Mouse (Mus musculus) stomach, postnatal 0 days (tissue): ENCODE results near the gene Serpina12. TPM values are rescaled to one million over a fixed set of nuclear protein-coding genes. Genes with fewer than 3 reads are reported as not detected.

Source experiments
- ATAC-seq: fragments of 200-750 bp; cut with Nextera tagmentation; 2 replicates; pipeline ENCODE4 v1.8.0; 2017; ENCODE audit not compliant: low FRiP score, low TSS enrichment
- DNase-seq: peaks from one replicate; pipeline ENCODE4 v3.0.0-alpha.2; 2016; ENCODE audit warnings: low spot score
- H3K27ac ChIP-seq: fragments of 300-500 bp; sonication (generic); replicated peaks from 2 replicates; pipeline ENCODE4 v1.5.1; 2014; ENCODE audit warnings: mild to moderate bottlenecking, control low read depth
- H3K27me3 ChIP-seq: fragments of 300-500 bp; sonication (generic); 2 replicates; pipeline ENCODE4 v1.6.1; 2014; ENCODE audit warnings: low read length; ENCODE audit not compliant: control insufficient read depth, insufficient read depth
- H3K36me3 ChIP-seq: fragments of 300-500 bp; sonication (generic); 2 replicates; pipeline ENCODE4 v1.6.1; 2014; ENCODE audit warnings: low read length, mixed read lengths; ENCODE audit not compliant: control insufficient read depth, insufficient read depth
- H3K4me1 ChIP-seq: fragments of 300-500 bp; sonication (generic); replicated peaks from 2 replicates; pipeline ENCODE4 v1.6.1; 2014; ENCODE audit warnings: antibody characterized with exemption; ENCODE audit not compliant: control insufficient read depth, insufficient read depth
- H3K4me2 ChIP-seq: fragments of 300-500 bp; sonication (generic); replicated peaks from 2 replicates; pipeline ENCODE4 v1.6.1; 2014; ENCODE audit warnings: low read depth, mild to moderate bottlenecking, control low read depth, moderate library complexity
- H3K4me3 ChIP-seq: fragments of 300-500 bp; sonication (generic); 2 replicates; pipeline ENCODE4 v1.5.1; 2014; ENCODE audit warnings: low read depth, low read length, control low read depth
- H3K9ac ChIP-seq: fragments of 300-500 bp; sonication (generic); 2 replicates; pipeline ENCODE4 v1.6.1; 2014; ENCODE audit warnings: mild to moderate bottlenecking, low read length, control low read depth, mixed read lengths
- H3K9me3 ChIP-seq: fragments of 300-500 bp; sonication (generic); 2 replicates; pipeline ENCODE4 v1.6.1; 2016; ENCODE audit warnings: low read length; ENCODE audit not compliant: control insufficient read depth
- CTCF ChIP-seq: IDR thresholded peaks from 2 replicates; pipeline ENCODE4 v1.5.1; 2016; ENCODE audit warnings: antibody characterized with exemption, low read depth, mild to moderate bottlenecking, moderate library complexity
- EP300 ChIP-seq: optimal IDR thresholded peaks from 2 replicates; pipeline ENCODE3; 2016; ENCODE audit warnings: antibody characterized with exemption
- WGBS: fragments of 180-500 bp; shearing (Covaris S2); extraction: QIAGEN DNeasy Blood & Tissue Kit; methylation state at CpG from one replicate; pipeline ENCODE4 v1.1.7; 2014; 5-methylcytosine and 5-hydroxymethylcytosine counted together
- polyA plus RNA-seq: library from polyadenylated mRNA; unstranded; fragments of >200 nt; fragmentation: Nextera tagmentation; extraction: Ambion mirVana; gene quantifications from 2 replicates; pipeline ENCODE4 v1.2.1, GENCODE M21; 2015

Serpina12 gene
- polyA plus RNA-seq, 1 experiment from 2014 or later = 2.5 TPM

GRCm38 (mm10) chr12:103995292-103996072 lies 48.8 kb downstream of the Serpina12 start:
- DNase-seq (peak; percentile 78), ATAC-seq (no peak)
- TF ChIP-seq CTCF (peak; percentile 87), EP300 (no peak)
- 40% methylated on average over 5 of the region's 5 CpGs for WGBS
- Histone ChIP-seq H3K36me3 (no peaks in the 10 kb centered on the region), H3K9ac (no peak overlapping the region), H3K27ac (no peak overlapping the region), H3K27me3 (no peaks in the 10 kb centered on the region), H3K9me3 (no peaks in the 10 kb centered on the region), H3K4me3 (no peak overlapping the region), H3K4me1 (no peaks in the 10 kb centered on the region), H3K4me2 (no peak overlapping the region)

- Histone ChIP-seq H3K9me3 (no peaks in the 10 kb centered on the region), H3K4me2 (no peak overlapping the region), H3K27me3 (no peaks in the 10 kb centered on the region), H3K4me1 (no peaks in the 10 kb centered on the region), H3K27ac (no peak overlapping the region), H3K9ac (no peak overlapping the region), H3K36me3 (no peaks in the 10 kb centered on the region), H3K4me3 (no peak overlapping the region)
- TF ChIP-seq CTCF = no peak
- no peak for TF ChIP-seq EP300
- DNase-seq (no peak), ATAC-seq (no peak)
- 69% methylated on average over 7 of the region's 7 CpGs for WGBS
Observed at GRCm38 (mm10) chr12:103992945-103993344, 51.3 kb downstream of the Serpina12 start.

- ATAC-seq = no peak
- Histone ChIP-seq H3K4me1 (no peaks in the 10 kb centered on the region), H3K9ac (no peak within 1 kb of the TSS), H3K4me2 (no peak within 1 kb of the TSS), H3K27ac (no peak within 1 kb of the TSS), H3K4me3 (no peak within 1 kb of the TSS), H3K36me3 (no peaks in the 10 kb centered on the region), H3K9me3 (no peaks in the 10 kb centered on the region), H3K27me3 (no peaks in the 10 kb centered on the region)
- WGBS = 80% methylated on average over 6 of the region's 6 CpGs
- no peak for TF ChIP-seq CTCF
- no peak for TF ChIP-seq EP300
- DNase-seq = no peak
Observed at GRCm38 (mm10) chr12:103989857-103990256, 54.4 kb downstream of the Serpina12 start, which contains the start of gene Serpina11. TSS of gene Serpina11 (minus strand) at chr12:103989957.

- no peaks in the 10 kb centered on the region for H3K9me3 ChIP-seq
- no peak overlapping the region for H3K27ac ChIP-seq
- H3K4me2 ChIP-seq = no peak overlapping the region
- H3K36me3 ChIP-seq = no peaks in the 10 kb centered on the region
- no peaks in the 10 kb centered on the region for H3K27me3 ChIP-seq
- H3K4me3 ChIP-seq = no peak overlapping the region
- 41% methylated on average over 2 of the region's 2 CpGs for WGBS
- ATAC-seq (no peak), DNase-seq (no peak)
- H3K9ac ChIP-seq = no peak overlapping the region
- no peaks in the 10 kb centered on the region for H3K4me1 ChIP-seq
- TF ChIP-seq CTCF = no peak
- no peak for TF ChIP-seq EP300
Observed at GRCm38 (mm10) chr12:103989514-103989767, 54.8 kb downstream of the Serpina12 start.

GRCm38 (mm10) chr12:103988754-103989513 lies 55.3 kb downstream of the Serpina12 start:
- Histone ChIP-seq H3K36me3 (no peaks in the 10 kb centered on the region), H3K4me1 (no peaks in the 10 kb centered on the region), H3K27me3 (no peaks in the 10 kb centered on the region), H3K4me2 (no peak overlapping the region), H3K27ac (no peak overlapping the region), H3K9ac (no peak overlapping the region), H3K9me3 (no peaks in the 10 kb centered on the region), H3K4me3 (no peak overlapping the region)
- DNase-seq (peak; percentile 22), ATAC-seq (peak; percentile 35; the same call in 1 of the 2 replicates)
- 36% methylated on average over 14 of the region's 14 CpGs for WGBS
- TF ChIP-seq CTCF (peak; percentile 41), EP300 (no peak)

GRCm38 (mm10) chr12:103985868-103986267 lies 58.4 kb downstream of the Serpina12 start:
- DNase-seq (no peak), ATAC-seq (no peak)
- Histone ChIP-seq H3K4me3 (no peak overlapping the region), H3K36me3 (no peaks in the 10 kb centered on the region), H3K4me2 (no peak overlapping the region), H3K4me1 (no peaks in the 10 kb centered on the region), H3K9ac (no peak overlapping the region), H3K27me3 (no peaks in the 10 kb centered on the region), H3K9me3 (no peaks in the 10 kb centered on the region), H3K27ac (no peak overlapping the region)
- TF ChIP-seq CTCF (no peak), EP300 (no peak)
- 56% methylated on average over 5 of the region's 5 CpGs for WGBS
